Mouse (Mus musculus): ENCODE measurements at regions not wholly inside any gene's neighbourhood (a gene's known extent, or its start where the extent isn't known, plus 50 kb on each side); places are given as distances from the start of the nearest gene placed in this dataset.
"Not testable (repeated sequence)": the region's sequence is repeated elsewhere in the genome, so short reads cannot be mapped to it uniquely, and the experiment has no call there.

DNA sequence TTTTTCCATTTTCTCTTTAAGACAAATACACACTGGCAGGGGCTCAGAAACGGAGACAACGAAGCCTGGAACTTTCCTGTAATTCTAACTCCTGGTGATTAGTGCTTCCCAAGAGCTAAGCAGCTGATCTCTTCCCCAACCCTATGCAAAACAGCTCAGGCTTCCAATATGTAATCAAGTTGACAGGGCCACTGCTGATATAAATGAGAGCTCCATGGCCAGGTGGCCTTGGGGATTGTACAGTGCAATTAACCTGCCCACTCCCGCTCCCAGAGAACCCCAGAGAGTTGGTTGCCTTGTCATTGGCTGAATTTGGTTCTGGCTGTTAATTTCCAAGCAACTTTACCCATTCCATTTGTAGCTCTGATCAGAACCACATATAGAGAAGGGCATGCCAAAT is 67.8 kb downstream of the 4933415F23Rik start:
- no peak overlapping the region for H3K4me3 ChIP-seq (ENCODE audit: low read depth, low read length)
- WGBS = 60% methylated on average over 3 of the region's 3 CpGs
- no peak for ATAC-seq (replicated peaks; ENCODE audit: insufficient number of reproducible peaks, low FRiP score, low TSS enrichment, low read depth)

DNA sequence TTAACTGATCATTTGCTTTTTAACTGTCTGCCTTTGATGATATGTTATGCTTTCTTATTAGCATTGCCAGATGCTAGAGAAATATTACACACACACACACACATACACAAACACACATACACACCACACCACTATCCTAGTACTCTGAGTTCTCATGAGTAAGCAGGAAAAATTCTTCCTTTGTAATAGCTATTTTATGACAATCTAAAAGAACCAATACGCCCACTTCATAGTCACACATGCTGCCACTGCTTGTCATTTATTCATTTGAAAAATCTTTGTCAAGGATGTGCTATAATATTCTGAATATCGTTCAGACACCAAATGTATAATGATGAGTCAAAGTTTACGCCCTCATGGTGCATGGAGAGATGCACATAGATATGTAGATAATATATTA is 78.5 kb downstream of the 4933415F23Rik start:
- H3K27ac ChIP-seq (replicated peaks; ENCODE audit: low read depth, low read length) = no peak overlapping the region
- H3K27me3 ChIP-seq (ENCODE audit: control insufficient read depth, insufficient read depth, low read length) = no peaks in the 10 kb centered on the region
- no peak for DNase-seq (ENCODE audit: low spot score)
- H3K4me2 ChIP-seq (ENCODE audit: low read depth, low read length) = no peak overlapping the region
- WGBS = 90% methylated on average over 3 of the region's 3 CpGs
- H3K36me3 ChIP-seq (replicated peaks; ENCODE audit: control insufficient read depth, insufficient read depth, low read depth, low read length) = no peaks in the 10 kb centered on the region
- no peaks in the 10 kb centered on the region for H3K9me3 ChIP-seq (replicated peaks; ENCODE audit: control insufficient read depth, low read length)
- H3K4me1 ChIP-seq (ENCODE audit: control insufficient read depth, insufficient read depth, low read length) = no peaks in the 10 kb centered on the region
- no peak overlapping the region for H3K4me3 ChIP-seq (ENCODE audit: low read depth, low read length)
- no peak overlapping the region for H3K9ac ChIP-seq (replicated peaks; ENCODE audit: low read length)
- no peak for ATAC-seq (replicated peaks; ENCODE audit: insufficient number of reproducible peaks, low FRiP score, low TSS enrichment, low read depth)

More for the DNA sequence above, 67.8 kb downstream of the 4933415F23Rik start:
- H3K36me3 ChIP-seq (replicated peaks; ENCODE audit: control insufficient read depth, insufficient read depth, low read depth, low read length) = no peaks in the 10 kb centered on the region
- H3K4me2 ChIP-seq (ENCODE audit: low read depth, low read length) = no peak overlapping the region
- no peak overlapping the region for H3K27ac ChIP-seq (replicated peaks; ENCODE audit: low read depth, low read length)
- no peaks in the 10 kb centered on the region for H3K4me1 ChIP-seq (ENCODE audit: control insufficient read depth, insufficient read depth, low read length)
- H3K9me3 ChIP-seq (replicated peaks; ENCODE audit: control insufficient read depth, low read length) = no peaks in the 10 kb centered on the region
- H3K27me3 ChIP-seq (ENCODE audit: control insufficient read depth, insufficient read depth, low read length) = no peaks in the 10 kb centered on the region
- no peak overlapping the region for H3K9ac ChIP-seq (replicated peaks; ENCODE audit: low read length)
- peak; percentile 5 for DNase-seq (ENCODE audit: low spot score)

DNA sequence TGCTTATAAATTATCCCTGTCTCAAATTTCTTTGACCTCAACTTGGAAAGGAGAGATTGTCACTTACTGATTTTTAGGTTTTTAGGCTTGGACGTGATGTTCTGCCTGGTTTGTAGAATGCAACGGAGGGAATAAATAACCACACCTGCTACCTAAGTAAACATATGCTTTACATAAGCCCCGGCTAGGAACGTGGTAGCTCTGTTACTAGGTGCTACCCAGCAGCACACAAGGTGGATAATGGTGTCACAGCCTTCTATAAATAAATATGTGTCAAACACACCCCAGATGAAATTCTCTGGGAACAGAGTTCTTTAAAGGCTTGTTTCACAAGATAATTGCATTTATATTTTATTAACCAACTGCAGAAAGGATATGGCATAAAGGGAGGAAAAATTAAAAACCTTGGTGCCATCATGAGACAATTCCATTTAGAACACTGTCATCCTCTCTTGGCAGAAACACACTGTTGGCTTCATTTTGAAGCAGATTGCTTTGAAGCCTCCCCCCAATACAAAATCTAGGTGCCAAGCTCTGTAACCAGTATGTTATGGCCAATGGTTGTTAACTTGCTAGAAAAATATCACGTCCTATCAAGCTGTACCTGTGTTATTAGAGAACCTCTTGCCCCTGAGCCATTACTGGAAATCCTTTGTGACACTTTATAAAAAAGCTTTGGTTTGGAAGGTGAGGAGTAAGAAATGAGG is 94.1 kb downstream of the 4933415F23Rik start:
- no peaks in the 10 kb centered on the region for H3K36me3 ChIP-seq (replicated peaks; ENCODE audit: control insufficient read depth, insufficient read depth, low read depth, low read length)
- H3K4me2 ChIP-seq (ENCODE audit: low read depth, low read length) = no peak overlapping the region
- ATAC-seq (replicated peaks; ENCODE audit: insufficient number of reproducible peaks, low FRiP score, low TSS enrichment, low read depth) (no peak), DNase-seq (ENCODE audit: low spot score) (no peak)
- no peak overlapping the region for H3K27ac ChIP-seq (replicated peaks; ENCODE audit: low read depth, low read length)
- H3K9me3 ChIP-seq (replicated peaks; ENCODE audit: control insufficient read depth, low read length) = no peaks in the 10 kb centered on the region
- no peaks in the 10 kb centered on the region for H3K27me3 ChIP-seq (ENCODE audit: control insufficient read depth, insufficient read depth, low read length)
- H3K9ac ChIP-seq (replicated peaks; ENCODE audit: low read length) = no peak overlapping the region
- H3K4me3 ChIP-seq (ENCODE audit: low read depth, low read length) = no peak overlapping the region
- WGBS = 71% methylated on average over 5 of the region's 5 CpGs
- no peaks in the 10 kb centered on the region for H3K4me1 ChIP-seq (ENCODE audit: control insufficient read depth, insufficient read depth, low read length)

DNA sequence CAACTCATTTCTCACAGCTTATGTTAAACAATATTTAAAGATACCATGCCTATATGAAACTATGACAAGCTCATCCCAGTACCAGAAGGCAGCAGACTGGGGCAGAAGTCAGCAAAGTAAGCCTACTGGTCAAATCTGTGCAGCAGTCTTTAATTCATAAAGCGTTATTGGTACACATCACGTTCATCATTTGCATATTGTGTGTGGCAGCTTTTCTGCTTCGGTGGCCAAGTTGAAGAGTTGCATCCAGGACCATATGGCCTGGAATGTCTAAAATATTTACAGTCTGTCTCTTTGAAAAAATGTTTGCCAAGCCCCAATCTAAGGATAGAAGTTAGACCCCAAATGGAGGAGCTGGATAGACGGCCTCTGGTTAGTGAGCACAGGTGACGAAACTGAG is 97.2 kb downstream of the 4933415F23Rik start:
- Histone ChIP-seq H3K4me1 (ENCODE audit: control insufficient read depth, insufficient read depth, low read length) (no peaks in the 10 kb centered on the region), H3K36me3 (replicated peaks; ENCODE audit: control insufficient read depth, insufficient read depth, low read depth, low read length) (no peaks in the 10 kb centered on the region), H3K27ac (replicated peaks; ENCODE audit: low read depth, low read length) (no peak overlapping the region), H3K27me3 (ENCODE audit: control insufficient read depth, insufficient read depth, low read length) (no peaks in the 10 kb centered on the region), H3K4me3 (ENCODE audit: low read depth, low read length) (no peak overlapping the region), H3K9ac (replicated peaks; ENCODE audit: low read length) (no peak overlapping the region), H3K4me2 (ENCODE audit: low read depth, low read length) (no peak overlapping the region), H3K9me3 (replicated peaks; ENCODE audit: control insufficient read depth, low read length) (no peaks in the 10 kb centered on the region)
- DNase-seq (ENCODE audit: low spot score) = no peak
- WGBS = 89% methylated on average over 5 of the region's 5 CpGs
- ATAC-seq (replicated peaks; ENCODE audit: insufficient number of reproducible peaks, low FRiP score, low TSS enrichment, low read depth) = no peak

DNA sequence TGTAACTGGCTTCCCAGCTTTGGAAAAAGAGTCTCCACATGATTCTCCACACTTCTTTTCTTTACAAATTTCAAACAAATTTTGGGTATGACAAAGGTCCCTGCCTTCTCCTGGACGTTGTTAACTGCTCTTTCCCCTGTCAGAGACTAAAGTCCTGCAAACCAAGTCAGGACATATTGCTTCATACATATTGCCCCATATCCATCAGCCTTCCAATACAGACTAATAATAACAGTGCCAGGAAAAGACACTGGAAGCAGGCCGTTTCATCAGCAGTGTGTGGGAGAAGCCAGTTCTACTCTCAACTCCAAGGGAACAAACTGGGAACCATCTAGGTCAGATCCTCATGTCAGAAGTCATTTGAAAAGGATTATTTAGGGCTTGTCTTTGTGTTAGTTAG is 105.4 kb downstream of the 4933415F23Rik start:
- H3K36me3 ChIP-seq (replicated peaks; ENCODE audit: control insufficient read depth, insufficient read depth, low read depth, low read length) = no peaks in the 10 kb centered on the region
- no peak overlapping the region for H3K27ac ChIP-seq (replicated peaks; ENCODE audit: low read depth, low read length)
- WGBS = 82% methylated on average over 2 of the region's 2 CpGs
- H3K27me3 ChIP-seq (ENCODE audit: control insufficient read depth, insufficient read depth, low read length) = no peaks in the 10 kb centered on the region
- no peaks in the 10 kb centered on the region for H3K9me3 ChIP-seq (replicated peaks; ENCODE audit: control insufficient read depth, low read length)
- H3K9ac ChIP-seq (replicated peaks; ENCODE audit: low read length) = no peak overlapping the region
- ATAC-seq (replicated peaks; ENCODE audit: insufficient number of reproducible peaks, low FRiP score, low TSS enrichment, low read depth) (no peak), DNase-seq (ENCODE audit: low spot score) (no peak)
- H3K4me3 ChIP-seq (ENCODE audit: low read depth, low read length) = no peak overlapping the region
- no peak overlapping the region for H3K4me2 ChIP-seq (ENCODE audit: low read depth, low read length)
- H3K4me1 ChIP-seq (ENCODE audit: control insufficient read depth, insufficient read depth, low read length) = no peaks in the 10 kb centered on the region

DNA sequence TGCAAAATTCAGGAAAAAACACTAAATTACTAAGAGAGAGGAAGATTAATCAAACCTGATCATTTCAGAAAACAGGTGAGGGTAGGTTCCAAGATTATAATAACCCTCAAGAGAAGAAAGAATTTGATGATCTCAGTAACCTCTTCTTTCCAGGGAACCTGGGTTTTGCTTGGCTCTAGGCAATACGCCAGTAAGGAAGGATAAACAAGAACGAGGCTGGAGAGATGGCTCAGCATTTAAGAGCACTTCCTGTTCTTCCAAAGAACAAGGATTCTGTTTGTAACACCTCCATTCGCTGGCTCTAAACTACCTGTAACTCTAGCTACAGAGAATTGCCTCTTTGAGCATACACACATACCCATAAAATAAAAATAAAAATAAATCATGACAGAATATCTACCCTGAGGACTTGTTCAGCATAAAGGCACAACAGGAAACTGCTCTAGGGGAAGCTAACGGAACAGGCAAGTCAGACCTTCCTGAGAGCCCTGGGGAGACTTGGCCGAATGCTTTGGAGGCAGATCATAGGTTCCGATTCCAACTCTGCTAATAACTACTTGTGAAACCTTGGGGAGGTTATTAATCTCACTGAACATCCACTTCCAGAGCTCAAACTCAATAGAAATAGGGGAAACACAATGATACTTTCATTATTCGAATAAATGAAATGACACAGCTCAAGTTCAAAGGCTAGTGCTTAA is 112.4 kb downstream of the 4933415F23Rik start:
- H3K4me1 ChIP-seq (ENCODE audit: control insufficient read depth, insufficient read depth, low read length) = no peaks in the 10 kb centered on the region
- no peaks in the 10 kb centered on the region for H3K9me3 ChIP-seq (replicated peaks; ENCODE audit: control insufficient read depth, low read length)
- no peak overlapping the region for H3K4me3 ChIP-seq (ENCODE audit: low read depth, low read length)
- H3K27me3 ChIP-seq (ENCODE audit: control insufficient read depth, insufficient read depth, low read length) = no peaks in the 10 kb centered on the region
- H3K36me3 ChIP-seq (replicated peaks; ENCODE audit: control insufficient read depth, insufficient read depth, low read depth, low read length) = no peaks in the 10 kb centered on the region
- no peak overlapping the region for H3K27ac ChIP-seq (replicated peaks; ENCODE audit: low read depth, low read length)
- WGBS = 62% methylated on average over 7 of the region's 7 CpGs
- ATAC-seq (replicated peaks; ENCODE audit: insufficient number of reproducible peaks, low FRiP score, low TSS enrichment, low read depth) = no peak
- no peak for DNase-seq (ENCODE audit: low spot score)
- no peak overlapping the region for H3K9ac ChIP-seq (replicated peaks; ENCODE audit: low read length)
- H3K4me2 ChIP-seq (ENCODE audit: low read depth, low read length) = no peak overlapping the region

DNA sequence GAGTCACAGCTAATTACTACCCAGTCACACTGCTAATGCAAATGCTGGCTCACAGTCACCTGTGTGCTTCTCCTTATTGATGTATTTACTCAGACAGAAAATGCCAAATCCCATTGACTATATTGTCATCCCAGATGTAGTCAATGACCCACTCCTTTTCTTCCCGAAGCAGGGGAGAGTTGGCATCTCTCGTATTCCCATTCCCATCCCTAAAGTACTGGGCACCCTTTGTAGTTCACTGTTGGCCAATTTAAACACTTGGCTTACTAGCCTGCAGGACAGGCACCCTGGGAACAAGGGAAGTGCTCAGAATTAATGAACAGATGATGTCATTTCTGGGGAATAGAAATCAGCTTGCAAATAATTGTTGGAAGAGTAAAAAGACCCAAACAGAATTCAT is 114.5 kb downstream of the 4933415F23Rik start:
- Histone ChIP-seq H3K4me3 (ENCODE audit: low read depth, low read length) (no peak overlapping the region), H3K4me2 (ENCODE audit: low read depth, low read length) (no peak overlapping the region), H3K9ac (replicated peaks; ENCODE audit: low read length) (no peak overlapping the region), H3K36me3 (replicated peaks; ENCODE audit: control insufficient read depth, insufficient read depth, low read depth, low read length) (no peaks in the 10 kb centered on the region), H3K9me3 (replicated peaks; ENCODE audit: control insufficient read depth, low read length) (no peaks in the 10 kb centered on the region), H3K4me1 (ENCODE audit: control insufficient read depth, insufficient read depth, low read length) (no peaks in the 10 kb centered on the region), H3K27ac (replicated peaks; ENCODE audit: low read depth, low read length) (no peak overlapping the region), H3K27me3 (ENCODE audit: control insufficient read depth, insufficient read depth, low read length) (no peaks in the 10 kb centered on the region)
- ATAC-seq (replicated peaks; ENCODE audit: insufficient number of reproducible peaks, low FRiP score, low TSS enrichment, low read depth) = no peak
- DNase-seq (ENCODE audit: low spot score) = no peak
- 76% methylated on average over 2 of the region's 2 CpGs for WGBS

DNA sequence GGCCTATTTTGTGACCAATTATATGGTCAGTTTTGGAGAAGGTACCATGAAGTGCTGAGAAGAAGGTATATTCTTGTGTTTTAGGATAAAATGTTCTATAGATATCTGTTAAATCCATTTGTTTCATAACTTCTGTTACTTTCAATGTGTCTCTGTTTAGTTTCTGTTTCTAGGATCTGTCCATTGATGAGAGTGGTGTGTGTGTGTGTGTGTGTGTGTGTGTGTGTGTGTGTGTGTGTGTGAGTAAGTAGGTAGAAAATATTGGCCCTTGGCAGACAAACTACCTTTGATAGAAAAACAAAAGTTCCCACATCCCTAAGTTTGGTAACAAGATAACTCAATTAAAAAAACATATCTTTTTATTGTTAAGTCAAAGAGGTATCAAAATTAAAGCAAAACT is 117.8 kb downstream of the 4933415F23Rik start:
- not testable (repeated sequence) for H3K9ac ChIP-seq (replicated peaks; ENCODE audit: low read length); H3K9me3 ChIP-seq (replicated peaks; ENCODE audit: control insufficient read depth, low read length); H3K4me2 ChIP-seq (ENCODE audit: low read depth, low read length); DNase-seq (ENCODE audit: low spot score); H3K4me1 ChIP-seq (ENCODE audit: control insufficient read depth, insufficient read depth, low read length); H3K27ac ChIP-seq (replicated peaks; ENCODE audit: low read depth, low read length); H3K27me3 ChIP-seq (ENCODE audit: control insufficient read depth, insufficient read depth, low read length); H3K36me3 ChIP-seq (replicated peaks; ENCODE audit: control insufficient read depth, insufficient read depth, low read depth, low read length); H3K4me3 ChIP-seq (ENCODE audit: low read depth, low read length); ATAC-seq (replicated peaks; ENCODE audit: insufficient number of reproducible peaks, low FRiP score, low TSS enrichment, low read depth)
